12 mouse cellular contexts compared by ENCODE assay signal in the genomic region with DNA sequence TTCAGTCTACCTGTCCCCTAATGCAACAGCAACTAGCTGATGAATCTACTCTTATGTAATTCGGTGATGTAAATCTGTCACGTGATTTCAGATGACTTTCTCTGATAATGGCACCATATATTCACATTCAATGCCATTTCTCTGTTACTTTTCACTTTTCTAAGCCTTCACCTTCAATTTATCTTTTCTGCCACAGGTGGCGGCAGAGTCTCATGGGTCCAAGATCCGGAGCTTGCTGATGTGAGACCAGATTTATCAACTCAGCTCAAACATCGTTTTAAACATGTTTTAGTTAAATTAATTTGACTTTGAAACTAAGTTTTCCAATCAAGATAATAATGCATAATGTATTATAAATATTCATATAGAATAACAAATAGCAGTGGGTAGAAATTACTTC.
DNase-seq lines count a peak whose midpoint lies in the region; ATAC-seq and TF ChIP-seq lines count a peak whose summit lies in the region.
"Had no signal": no experiment of that assay in that cellular context is flagged by ENCODE, and none has a peak within 500 bp of the region (broad histone marks: within the 10 kb centered on the region; RNA-seq: fewer than 3 reads in every experiment).

No protein-coding gene starts in this region.

- 48% methylated on average over 5 of the region's 5 CpGs for WGBS in forebrain, embryonic 14.5 days
- WGBS in forebrain, embryonic 11.5 days: 64% methylated on average over 5 of the region's 5 CpGs
- 44% methylated on average over 5 of the region's 5 CpGs for WGBS in lung, postnatal 0 days

- H3K9ac ChIP-seq in forebrain, embryonic 14.5 days (ENCODE audit: low read length): no peak overlapping the region
- H3K9ac ChIP-seq in forebrain, embryonic 11.5 days (ENCODE audit: low read length): no peak overlapping the region
- H3K9ac ChIP-seq in lung, postnatal 0 days (replicated peaks; ENCODE audit: low read depth): no peak overlapping the region

- H3K4me2 ChIP-seq in forebrain, embryonic 14.5 days (ENCODE audit: low read length): no peak overlapping the region
- no peak overlapping the region for H3K4me2 ChIP-seq in forebrain, embryonic 11.5 days (ENCODE audit: low read depth, low read length, severe bottlenecking)
- H3K4me2 ChIP-seq in lung, postnatal 0 days (replicated peaks; ENCODE audit: low read depth, low read length): no peak overlapping the region
- H3K4me2 ChIP-seq: heart, embryonic 11.5 days had no signal

- no peak for TF ChIP-seq CTCF in lung, postnatal 0 days (IDR thresholded peaks at IDR 0.05)

- H3K27me3 ChIP-seq in forebrain, embryonic 14.5 days (replicated peaks; ENCODE audit: control insufficient read depth, insufficient read depth, low read length): no peaks in the 10 kb centered on the region
- H3K27me3 ChIP-seq in forebrain, embryonic 11.5 days (ENCODE audit: control insufficient read depth, insufficient read depth, low read length): no peaks in the 10 kb centered on the region
- H3K27me3 ChIP-seq in lung, postnatal 0 days (replicated peaks; ENCODE audit: insufficient read depth, low read length): no peaks in the 10 kb centered on the region

- H3K9me3 ChIP-seq in forebrain, embryonic 14.5 days (replicated peaks; ENCODE audit: control insufficient read depth, low read length): no peaks in the 10 kb centered on the region
- no peaks in the 10 kb centered on the region for H3K9me3 ChIP-seq in forebrain, embryonic 11.5 days (ENCODE audit: control insufficient read depth, low read length)
- no peaks in the 10 kb centered on the region for H3K9me3 ChIP-seq in lung, postnatal 0 days (ENCODE audit: low read length)

- H3K27ac ChIP-seq in forebrain, embryonic 14.5 days (ENCODE audit: low read depth, low read length): no peak overlapping the region
- no peak overlapping the region for H3K27ac ChIP-seq in forebrain, embryonic 11.5 days (ENCODE audit: low read depth, low read length)
- H3K27ac ChIP-seq in lung, postnatal 0 days (ENCODE audit: low read length): no peak overlapping the region

- DNase-seq in forebrain, embryonic 14.5 days (ENCODE audit: low spot score): peak; percentile 56
- no peak for DNase-seq in forebrain, embryonic 11.5 days (ENCODE audit: low spot score)
- DNase-seq in 3T3-L1 (ENCODE audit: low read depth, low spot score): peak; percentile 9
- peak; percentile 2 for DNase-seq in NIH3T3 (ENCODE audit: low read depth)
- peak; percentile 4 to 27 for DNase-seq in left cerebral cortex, postnatal 25 days (ENCODE audit: low spot score in 2 of 2)
- DNase-seq in adrenal gland, adult 2 months: no peak
- DNase-seq in lung, postnatal 0 days (ENCODE audit: low spot score): no peak
- DNase-seq: kidney, postnatal 4 days; liver had no signal

- no peaks in the 10 kb centered on the region for H3K36me3 ChIP-seq in forebrain, embryonic 14.5 days (ENCODE audit: control insufficient read depth, insufficient read depth, low read length)
- no peaks in the 10 kb centered on the region for H3K36me3 ChIP-seq in forebrain, embryonic 11.5 days (ENCODE audit: control insufficient read depth, insufficient read depth, low read length)
- no peaks in the 10 kb centered on the region for H3K36me3 ChIP-seq in lung, postnatal 0 days (ENCODE audit: insufficient read depth, low read length)

- intact Hi-C loops in left cerebral cortex, postnatal 25 days (cut with DNase I): no loop called here

- no peak for TF ChIP-seq EP300 in lung, postnatal 0 days (IDR thresholded peaks at IDR 0.05)

- no peaks in the 10 kb centered on the region for H3K4me1 ChIP-seq in forebrain, embryonic 14.5 days (ENCODE audit: control insufficient read depth, insufficient read depth, low read length)
- no peaks in the 10 kb centered on the region for H3K4me1 ChIP-seq in forebrain, embryonic 11.5 days (replicated peaks; ENCODE audit: control insufficient read depth, insufficient read depth, low read length)
- H3K4me1 ChIP-seq in lung, postnatal 0 days (ENCODE audit: insufficient read depth, low read depth, low read length): no peaks in the 10 kb centered on the region

- no peak overlapping the region for H3K4me3 ChIP-seq in forebrain, embryonic 14.5 days (ENCODE audit: low read depth, low read length)
- H3K4me3 ChIP-seq in forebrain, embryonic 11.5 days (ENCODE audit: low read depth, low read length): no peak overlapping the region
- no peak overlapping the region for H3K4me3 ChIP-seq in lung, postnatal 0 days (ENCODE audit: low read depth, low read length)

- ATAC-seq in forebrain, embryonic 14.5 days: no peak
- no peak for ATAC-seq in forebrain, embryonic 11.5 days (replicated peaks; ENCODE audit: low FRiP score)
- ATAC-seq in lung, postnatal 0 days: no peak
- ATAC-seq: forebrain, embryonic 16.5 days; hindbrain, embryonic 16.5 days had no signal

Comparison
In these comparisons a context has a peak if more than half of its experiments do, and no peak if none do; other contexts are left out.
1. DNase-seq: peak in forebrain, embryonic 14.5 days (single experiment), 3T3-L1 (single experiment), NIH3T3 (single experiment) and left cerebral cortex, postnatal 25 days (2 of 2); none in forebrain, embryonic 11.5 days (single experiment), adrenal gland, adult 2 months (single experiment) and lung, postnatal 0 days (single experiment).